Mouse (Mus musculus) ES-Bruce4 (cell line): Measurements from ENCODE around the gene Akr1c18.

Experiments used
- CTCF ChIP-seq: IDR thresholded peaks from one replicate; pipeline ENCODE4 v1.8.1; 2011; ENCODE audit warnings: low read depth, low read length
- EP300 ChIP-seq: IDR thresholded peaks from 2 replicates; pipeline ENCODE4 v1.6.1; 2011; ENCODE audit warnings: low read depth, low read length; ENCODE audit not compliant: insufficient read depth
- POLR2A ChIP-seq: IDR thresholded peaks from one replicate; pipeline ENCODE4 v1.8.1; 2011; ENCODE audit warnings: low read length; ENCODE audit not compliant: insufficient read depth

GRCm38 (mm10) chr13:4152908-4153307 lies 2.5 kb upstream of the Akr1c18 start:
- TF ChIP-seq CTCF, result no peak
- no peak for TF ChIP-seq POLR2A
- no peak for TF ChIP-seq EP300
